In genomic region chr3:84978676-84979075, GRCm38 (mm10) we compare ENCODE assay signal across 19 mouse cellular contexts.
DNase-seq lines count a peak whose midpoint lies in the region; TF ChIP-seq lines count a peak whose summit lies in the region.
"Had no signal": no experiment of that assay in that cellular context is flagged by ENCODE, and none has a peak within 500 bp of the region (broad histone marks: within the 10 kb centered on the region; RNA-seq: fewer than 3 reads in every experiment).

No protein-coding gene starts in this region.

- H3K36me3 ChIP-seq in heart, adult 2 months (ENCODE audit: control insufficient read depth, insufficient read depth, low read length), result peaks cover 2% of the 10 kb centered on the region; the same call in 1 of the 2 replicates

- H3K27me3 ChIP-seq in heart, adult 2 months (ENCODE audit: control insufficient read depth, insufficient read depth, low read length), result no peaks in the 10 kb centered on the region
- H3K27me3 ChIP-seq: embryonic facial prominence, embryonic 12.5 days; forebrain, embryonic 13.5 days; forebrain, embryonic 15.5 days had no signal

- intact Hi-C loops in heart, adult 2 months (cut with DNase I), result no loop called here
- intact Hi-C loops in left cerebral cortex, adult 2 months (cut with DNase I), result no loop called here
- intact Hi-C loops in left cerebral cortex, postnatal 14 days (cut with DNase I), result no loop called here

- peak; percentile 71 for DNase-seq in heart, adult 11 months
- no peak for DNase-seq in heart, adult 2 months
- no peak for DNase-seq in left cerebral cortex, adult 2 months (ENCODE audit: extremely low spot score in 1 of 2, low spot score in 2 of 2)
- DNase-seq in left cerebral cortex, postnatal 14 days (ENCODE audit: low spot score in 2 of 2), result no peak
- DNase-seq: adrenal gland, adult 2 months; adrenal gland, postnatal 10 days; adrenal gland, postnatal 25 days; cerebellum, adult 11 months; cerebellum, adult 18-20 months; cerebellum, adult 8-10 months; cerebellum, adult 9-11 months; cerebellum, postnatal 14 days; cerebellum, postnatal 36 days; forebrain, postnatal 0 days had no signal

- no peak overlapping the region for H3K4me3 ChIP-seq in heart, adult 2 months
- H3K4me3 ChIP-seq in left cerebral cortex, adult 2 months, result no peak overlapping the region
- H3K4me3 ChIP-seq in cortical plate, adult 2 months (ENCODE audit: insufficient read depth, low read length), result no peak overlapping the region
- H3K4me3 ChIP-seq: embryonic facial prominence, embryonic 10.5 days; embryonic facial prominence, embryonic 12.5 days; forebrain, embryonic 13.5 days; forebrain, embryonic 15.5 days had no signal

- no peaks in the 10 kb centered on the region; the same call in 1 of the 2 replicates for H3K4me1 ChIP-seq in heart, adult 2 months (ENCODE audit: control insufficient read depth, insufficient read depth, low read length)
- peaks cover 4% of the 10 kb centered on the region; the same call in 1 of the 2 replicates for H3K4me1 ChIP-seq in cortical plate, adult 2 months (ENCODE audit: control insufficient read depth, insufficient read depth, low read length)
- H3K4me1 ChIP-seq: embryonic facial prominence, embryonic 10.5 days; embryonic facial prominence, embryonic 12.5 days; forebrain, embryonic 13.5 days; forebrain, embryonic 15.5 days had no signal

- H3K79me2 ChIP-seq in heart, adult 2 months (replicated peaks; ENCODE audit: control insufficient read depth, insufficient read depth, low read length), result no peaks in the 10 kb centered on the region

- TF ChIP-seq CTCF in heart, adult 2 months (IDR thresholded peaks at IDR 0.05), result no peak
- TF ChIP-seq CTCF in left cerebral cortex, adult 2 months (IDR thresholded peaks at IDR 0.05), result no peak
- no peak for TF ChIP-seq CTCF in cortical plate, adult 2 months (IDR thresholded peaks at IDR 0.05; ENCODE audit: extremely low read depth, insufficient read depth, low read length)

- no peak overlapping the region for H3K27ac ChIP-seq in heart, adult 2 months
- peak overlapping the region; percentile 48; the same call in 1 of the 2 replicates for H3K27ac ChIP-seq in left cerebral cortex, adult 2 months
- H3K27ac ChIP-seq in cortical plate, adult 2 months (ENCODE audit: insufficient read depth, low read length), result 0 out of 2 replicates have a peak overlapping the region, but pooled peaks have one; percentile 54
- H3K27ac ChIP-seq: embryonic facial prominence, embryonic 10.5 days; embryonic facial prominence, embryonic 12.5 days; forebrain, embryonic 13.5 days; forebrain, embryonic 15.5 days had no signal

- TF ChIP-seq POLR2A in heart, adult 2 months (IDR thresholded peaks at IDR 0.05; ENCODE audit: insufficient read depth, low read depth, low read length), result no peak
- peak; percentile 21; the same call in 1 of the 2 replicates for TF ChIP-seq POLR2A in cortical plate, adult 2 months (IDR thresholded peaks at IDR 0.05; ENCODE audit: extremely low read depth, insufficient read depth, low read length)

- WGBS in heart, adult 2 months, result 91% methylated on average over 11 of the region's 11 CpGs

- H3K9ac ChIP-seq in heart, adult 2 months (ENCODE audit: low read depth, low read length), result no peak overlapping the region
- H3K9ac ChIP-seq: embryonic facial prominence, embryonic 12.5 days; forebrain, embryonic 13.5 days; forebrain, embryonic 15.5 days; forebrain, postnatal 0 days had no signal

- TF ChIP-seq EP300 in heart, adult 2 months (IDR thresholded peaks at IDR 0.05; ENCODE audit: insufficient read depth, low read depth, low read length), result no peak
